Mouse (Mus musculus): ENCODE data around the gene Zfp212.

DNA sequence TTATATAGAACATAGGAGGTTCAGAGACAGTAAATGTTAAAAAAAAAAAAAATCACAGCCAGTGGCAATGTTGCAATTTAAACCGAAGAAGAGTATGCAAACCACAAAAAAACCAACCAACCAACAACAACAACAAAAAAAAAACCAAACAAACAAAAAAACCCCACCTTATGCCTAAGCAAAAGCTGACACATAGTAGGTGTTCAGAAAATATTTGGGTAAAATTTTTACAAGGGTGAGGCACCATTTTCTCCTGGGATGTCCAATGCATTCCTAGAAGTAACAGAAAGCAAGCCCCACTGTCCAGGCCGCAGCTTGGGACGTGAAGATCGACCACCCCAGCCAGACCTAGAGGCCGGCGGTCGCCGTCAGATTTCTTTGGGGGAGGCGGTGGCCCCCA is 43.2 kb upstream of the Zfp212 start, which contains the start of gene Zfp282:
- TF ChIP-seq CTCF (IDR thresholded peaks at IDR 0.05; ENCODE audit: low read depth, low read length) (no peak), GATA2 (IDR thresholded peaks at IDR 0.05; ENCODE audit: borderline replicate concordance, low read depth, low read length) (no peak), GATA1 (IDR thresholded peaks at IDR 0.05; ENCODE audit: borderline replicate concordance, low read length) (no peak)

Measured in G1E (cell line).